Comparison of ENCODE assay signal across 17 mouse cellular contexts in genomic region chr12:108995976-108996636, GRCm38 (mm10).
DNase-seq lines count a peak whose midpoint lies in the region; ATAC-seq and TF ChIP-seq lines count a peak whose summit lies in the region.
"Had no signal": no experiment of that assay in that cellular context is flagged by ENCODE, and none has a peak within 500 bp of the region (broad histone marks: within the 10 kb centered on the region; RNA-seq: fewer than 3 reads in every experiment).

No protein-coding gene starts in this region.

- H3K9ac ChIP-seq in forebrain, postnatal 0 days, result no peak overlapping the region
- no peak overlapping the region for H3K9ac ChIP-seq in forebrain, embryonic 16.5 days (replicated peaks; ENCODE audit: low read depth, low read length)
- H3K9ac ChIP-seq in lung, embryonic 14.5 days, result no peak overlapping the region
- H3K9ac ChIP-seq: forebrain, embryonic 13.5 days; intestine, embryonic 15.5 days; limb, embryonic 15.5 days; midbrain, embryonic 12.5 days; neural tube, embryonic 12.5 days had no signal

- H3K27ac ChIP-seq in forebrain, postnatal 0 days (ENCODE audit: low read depth, low read length), result no peak overlapping the region
- no peak overlapping the region for H3K27ac ChIP-seq in forebrain, embryonic 16.5 days (ENCODE audit: low read length)
- H3K27ac ChIP-seq in lung, embryonic 14.5 days (ENCODE audit: low read depth), result no peak overlapping the region
- H3K27ac ChIP-seq: forebrain, embryonic 13.5 days; gastrocnemius, adult 2 months; intestine, embryonic 15.5 days; limb, embryonic 15.5 days; midbrain, embryonic 12.5 days; neural tube, embryonic 12.5 days had no signal

- no peak overlapping the region for H3K4me2 ChIP-seq in forebrain, postnatal 0 days (ENCODE audit: low read depth)
- H3K4me2 ChIP-seq in forebrain, embryonic 16.5 days (ENCODE audit: low read length), result no peak overlapping the region
- H3K4me2 ChIP-seq in lung, embryonic 14.5 days, result no peak overlapping the region
- H3K4me2 ChIP-seq: forebrain, embryonic 13.5 days; intestine, embryonic 15.5 days; limb, embryonic 15.5 days; midbrain, embryonic 12.5 days; neural tube, embryonic 12.5 days had no signal

- H3K4me1 ChIP-seq in forebrain, postnatal 0 days (ENCODE audit: insufficient read depth), result no peaks in the 10 kb centered on the region
- H3K4me1 ChIP-seq in forebrain, embryonic 16.5 days (replicated peaks; ENCODE audit: control insufficient read depth, insufficient read depth, low read length), result 0 out of 2 replicates have a peak, but pooled peaks cover 3% of the 10 kb centered on the region
- no peaks in the 10 kb centered on the region for H3K4me1 ChIP-seq in lung, embryonic 14.5 days (ENCODE audit: insufficient read depth)
- H3K4me1 ChIP-seq: midbrain, embryonic 12.5 days had no signal

- DNase-seq in forebrain, postnatal 0 days, result no peak
- no peak for DNase-seq in lung, embryonic 14.5 days
- DNase-seq in lung, postnatal 36 days, result no peak
- peak; percentile 37 for DNase-seq in brain, adult 2 months (ENCODE audit: low read depth, low spot score)
- peak; percentile 38 to 64 for DNase-seq in cerebellum, postnatal 25 days
- no peak for DNase-seq in right cerebral cortex, adult 2 months (ENCODE audit: low spot score in 2 of 2)
- DNase-seq in heart, postnatal 25 days (ENCODE audit: low spot score), result no peak
- DNase-seq: adrenal gland, postnatal 36 days; gastrocnemius, adult 2 months; kidney, postnatal 4 days; lung, postnatal 14 days had no signal

- no peak for ATAC-seq in forebrain, postnatal 0 days
- ATAC-seq in forebrain, embryonic 16.5 days, result no peak
- ATAC-seq in lung, embryonic 14.5 days (ENCODE audit: insufficient read depth), result no peak
- ATAC-seq: forebrain, embryonic 13.5 days; intestine, embryonic 15.5 days had no signal

- TF ChIP-seq CTCF in forebrain, postnatal 0 days (IDR thresholded peaks at IDR 0.05; ENCODE audit: low read depth), result peak; percentile 54
- 0 out of 2 replicates have a peak, but pooled peaks have one; percentile 31 for TF ChIP-seq CTCF in lung, embryonic 14.5 days (IDR thresholded peaks at IDR 0.05; ENCODE audit: low read depth)

- intact Hi-C loops in heart, postnatal 25 days (cut with DNase I), result no loop called here

- no peaks in the 10 kb centered on the region for H3K36me3 ChIP-seq in forebrain, postnatal 0 days (ENCODE audit: insufficient read depth)
- no peaks in the 10 kb centered on the region for H3K36me3 ChIP-seq in forebrain, embryonic 16.5 days (ENCODE audit: control insufficient read depth, insufficient read depth)
- H3K36me3 ChIP-seq in lung, embryonic 14.5 days (ENCODE audit: insufficient read depth), result no peaks in the 10 kb centered on the region
- H3K36me3 ChIP-seq: intestine, embryonic 15.5 days; limb, embryonic 15.5 days; midbrain, embryonic 12.5 days; neural tube, embryonic 12.5 days had no signal

- H3K4me3 ChIP-seq in forebrain, postnatal 0 days (ENCODE audit: low read depth, low read length), result no peak overlapping the region
- no peak overlapping the region for H3K4me3 ChIP-seq in forebrain, embryonic 16.5 days (replicated peaks; ENCODE audit: low read length)
- H3K4me3 ChIP-seq in lung, embryonic 14.5 days (ENCODE audit: low read depth, low read length), result no peak overlapping the region
- H3K4me3 ChIP-seq: forebrain, embryonic 13.5 days; gastrocnemius, adult 2 months; intestine, embryonic 15.5 days; limb, embryonic 15.5 days; midbrain, embryonic 12.5 days; neural tube, embryonic 12.5 days had no signal

- no peaks in the 10 kb centered on the region for H3K9me3 ChIP-seq in forebrain, postnatal 0 days (ENCODE audit: low read length)
- H3K9me3 ChIP-seq in forebrain, embryonic 16.5 days (ENCODE audit: control insufficient read depth, low read length), result no peaks in the 10 kb centered on the region
- no peaks in the 10 kb centered on the region for H3K9me3 ChIP-seq in lung, embryonic 14.5 days (ENCODE audit: low read depth, low read length)
- H3K9me3 ChIP-seq: forebrain, embryonic 13.5 days; intestine, embryonic 15.5 days; limb, embryonic 15.5 days; midbrain, embryonic 12.5 days; neural tube, embryonic 12.5 days had no signal

- no peaks in the 10 kb centered on the region for H3K27me3 ChIP-seq in forebrain, postnatal 0 days (ENCODE audit: insufficient read depth, low read length)
- H3K27me3 ChIP-seq in forebrain, embryonic 16.5 days (replicated peaks; ENCODE audit: control insufficient read depth, insufficient read depth, low read length), result no peaks in the 10 kb centered on the region
- H3K27me3 ChIP-seq in lung, embryonic 14.5 days (ENCODE audit: insufficient read depth, low read length), result no peaks in the 10 kb centered on the region; the same call in 1 of the 2 replicates
- H3K27me3 ChIP-seq: forebrain, embryonic 13.5 days; intestine, embryonic 15.5 days; midbrain, embryonic 12.5 days had no signal

- WGBS in forebrain, postnatal 0 days, result 75% methylated on average over 12 of the region's 12 CpGs
- WGBS in forebrain, embryonic 16.5 days, result 76% methylated on average over 12 of the region's 12 CpGs
- 79% methylated on average over 12 of the region's 12 CpGs for WGBS in lung, embryonic 14.5 days

Comparison
In these comparisons a context has a peak if more than half of its experiments do, and no peak if none do; other contexts are left out.
1. DNase-seq: peak in brain, adult 2 months (single experiment) and cerebellum, postnatal 25 days (2 of 2); none in forebrain, postnatal 0 days (single experiment), lung, embryonic 14.5 days (single experiment), lung, postnatal 36 days (single experiment), right cerebral cortex, adult 2 months (0 of 2) and heart, postnatal 25 days (single experiment).